Mouse (Mus musculus): ENCODE measurements around the gene Nfkb1. TPM values are rescaled to one million over a fixed set of nuclear protein-coding genes. Genes with fewer than 3 reads are reported as not detected.
A peak's percentile ranks its signal among the peaks of the same experiment; 100 is the strongest.

Nfkb1 gene
- polyA plus RNA-seq, 1 experiment from 2014 or later: 16.0 TPM

DNA sequence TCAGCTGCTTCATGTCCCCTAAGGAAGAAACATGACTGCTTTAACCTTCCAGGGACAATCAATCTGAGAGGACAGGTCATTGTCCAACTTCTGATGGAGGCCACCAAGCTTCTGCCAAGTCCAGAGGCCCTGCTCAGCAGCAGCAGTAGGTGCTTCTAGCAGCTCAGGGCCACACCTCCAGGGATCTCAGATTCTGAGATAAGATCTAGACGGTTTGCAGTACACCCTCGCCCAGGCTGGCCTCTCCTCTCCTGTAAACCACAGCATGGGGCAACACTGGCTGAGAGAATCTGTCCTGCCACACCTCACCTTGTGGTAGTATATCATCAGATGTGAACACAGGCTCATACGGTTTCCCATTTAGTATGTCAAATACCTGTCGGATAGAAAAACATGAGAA is 100.9 kb downstream of the Nfkb1 start:
- 63% methylated on average over 4 of the region's 4 CpGs for WGBS
- H3K27me3 ChIP-seq: no peaks in the 10 kb centered on the region
- H3K36me3 ChIP-seq: peaks cover 79% of the 10 kb centered on the region
- H3K27ac ChIP-seq: no peak overlapping the region
- ATAC-seq (ENCODE audit: low FRiP score, low read depth): no peak
- H3K4me3 ChIP-seq: no peak overlapping the region
- H3K9me3 ChIP-seq: no peaks in the 10 kb centered on the region
- no peak overlapping the region for H3K9ac ChIP-seq
- no peak overlapping the region for H3K4me2 ChIP-seq (replicated peaks)
- peaks cover 15% of the 10 kb centered on the region; the same call in 1 of the 2 replicates for H3K4me1 ChIP-seq

DNA sequence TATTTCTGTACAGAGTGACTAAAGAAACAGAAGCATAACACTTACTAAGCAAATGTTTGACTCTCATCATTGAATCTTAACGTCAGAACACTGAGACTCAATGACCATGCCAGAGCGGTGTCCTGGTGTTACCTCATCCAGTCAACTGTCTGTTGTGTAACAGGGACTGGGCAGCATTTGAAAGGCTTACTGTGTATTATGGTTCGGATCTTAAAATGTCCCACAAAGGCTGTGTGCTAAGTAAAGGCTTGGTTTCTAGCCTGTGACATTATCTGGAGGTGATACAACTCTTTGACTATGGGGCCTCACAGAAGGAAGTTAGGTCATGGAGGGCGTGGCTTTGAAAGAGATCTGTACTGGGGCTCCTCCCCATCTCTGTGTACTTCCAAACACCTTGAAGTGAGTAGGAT is 104.9 kb downstream of the Nfkb1 start:
- H3K27ac ChIP-seq: no peak overlapping the region
- ATAC-seq (ENCODE audit: low FRiP score, low read depth): no peak
- H3K27me3 ChIP-seq: no peaks in the 10 kb centered on the region
- peaks cover 14% of the 10 kb centered on the region for H3K4me1 ChIP-seq
- no peak overlapping the region for H3K4me2 ChIP-seq (replicated peaks)
- H3K9me3 ChIP-seq: no peaks in the 10 kb centered on the region
- H3K4me3 ChIP-seq: no peak overlapping the region
- 86% methylated on average over 4 of the region's 4 CpGs for WGBS
- no peak overlapping the region for H3K9ac ChIP-seq
- peaks cover 70% of the 10 kb centered on the region for H3K36me3 ChIP-seq

DNA sequence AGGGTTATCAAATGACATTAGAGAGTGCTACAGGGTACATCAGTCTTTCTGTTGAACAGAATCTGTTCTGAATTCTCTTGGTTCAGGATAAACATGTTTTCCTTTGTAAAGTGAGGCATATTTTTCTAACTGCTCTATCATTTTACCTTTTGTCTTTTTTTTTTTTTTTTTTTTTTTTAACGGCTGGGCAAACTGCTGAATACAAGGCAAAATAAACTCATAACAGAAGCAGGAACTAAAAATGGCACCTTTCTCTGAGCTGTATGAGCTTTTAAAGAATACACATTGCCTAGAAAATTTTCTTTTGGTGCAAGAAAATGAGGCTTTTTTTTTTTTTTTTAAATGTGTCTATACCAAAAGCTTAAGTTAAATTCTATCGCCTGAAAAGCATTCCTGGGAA is 105.3 kb downstream of the Nfkb1 start:
- no peak for ATAC-seq (ENCODE audit: low FRiP score, low read depth)

DNA sequence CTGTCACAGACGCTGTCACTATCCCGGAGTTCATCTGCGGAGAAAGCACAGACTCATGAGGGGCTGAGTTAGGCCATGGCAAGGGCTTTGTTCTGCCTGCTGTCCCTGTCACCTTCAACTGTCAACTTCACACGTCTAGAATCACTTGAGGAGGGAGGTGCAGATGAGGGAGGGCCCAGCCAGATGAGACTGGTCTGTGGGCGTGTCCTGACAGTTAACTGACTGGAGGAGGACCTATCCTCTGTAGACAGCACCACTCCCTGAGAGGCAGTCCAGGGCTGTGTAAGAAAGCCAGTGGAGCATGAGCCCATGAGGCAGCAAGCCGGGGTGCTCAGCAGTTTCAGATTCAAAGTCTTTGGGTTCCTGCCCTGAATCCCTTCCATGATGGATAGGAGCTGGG is 105.9 kb downstream of the Nfkb1 start:
- no peaks in the 10 kb centered on the region for H3K27me3 ChIP-seq
- no peak for ATAC-seq (ENCODE audit: low FRiP score, low read depth)
- H3K4me1 ChIP-seq: peaks cover 17% of the 10 kb centered on the region
- H3K9me3 ChIP-seq: no peaks in the 10 kb centered on the region
- 48% methylated on average over 6 of the region's 6 CpGs for WGBS
- no peak overlapping the region for H3K4me2 ChIP-seq (replicated peaks)
- H3K4me3 ChIP-seq: no peak overlapping the region
- H3K27ac ChIP-seq: no peak overlapping the region
- no peak overlapping the region for H3K9ac ChIP-seq
- peaks cover 62% of the 10 kb centered on the region for H3K36me3 ChIP-seq

More for the DNA sequence above, 105.3 kb downstream of the Nfkb1 start:
- Histone ChIP-seq H3K9me3 (no peaks in the 10 kb centered on the region), H3K36me3 (peaks cover 66% of the 10 kb centered on the region), H3K4me3 (no peak overlapping the region), H3K27me3 (no peaks in the 10 kb centered on the region), H3K9ac (no peak overlapping the region), H3K27ac (no peak overlapping the region), H3K4me1 (peaks cover 14% of the 10 kb centered on the region), H3K4me2 (replicated peaks) (no peak overlapping the region)
- 90% methylated on average over 2 of the region's 2 CpGs for WGBS

DNA sequence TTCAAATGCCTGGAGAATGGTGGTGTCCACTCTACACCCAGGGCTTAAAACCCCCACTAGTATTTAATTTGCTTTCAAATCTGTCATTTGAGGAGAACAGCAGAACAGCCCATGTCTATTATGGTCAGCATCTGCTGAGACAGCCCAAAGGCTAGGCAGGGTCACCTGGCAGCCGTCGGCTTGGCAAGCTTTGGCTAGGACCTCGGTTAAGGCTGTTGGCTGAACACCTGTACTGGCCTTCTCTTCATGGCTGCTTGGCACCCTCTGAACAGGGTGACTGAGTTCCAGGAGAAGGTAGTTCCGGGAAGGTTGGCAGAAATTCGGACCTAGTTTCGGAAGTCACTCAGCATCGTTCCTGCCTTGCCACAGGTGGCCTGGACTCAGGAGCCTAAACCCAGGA is 109.1 kb downstream of the Nfkb1 start:
- Histone ChIP-seq H3K4me1 (peaks cover 36% of the 10 kb centered on the region), H3K27me3 (no peaks in the 10 kb centered on the region), H3K9ac (no peak overlapping the region), H3K9me3 (no peaks in the 10 kb centered on the region), H3K4me3 (no peak overlapping the region), H3K36me3 (peaks cover 33% of the 10 kb centered on the region), H3K27ac (0 out of 2 replicates have a peak overlapping the region, but pooled peaks have one; percentile 6), H3K4me2 (replicated peaks) (no peak overlapping the region)
- 88% methylated on average over 7 of the region's 7 CpGs for WGBS
- ATAC-seq (ENCODE audit: low FRiP score, low read depth): no peak

DNA sequence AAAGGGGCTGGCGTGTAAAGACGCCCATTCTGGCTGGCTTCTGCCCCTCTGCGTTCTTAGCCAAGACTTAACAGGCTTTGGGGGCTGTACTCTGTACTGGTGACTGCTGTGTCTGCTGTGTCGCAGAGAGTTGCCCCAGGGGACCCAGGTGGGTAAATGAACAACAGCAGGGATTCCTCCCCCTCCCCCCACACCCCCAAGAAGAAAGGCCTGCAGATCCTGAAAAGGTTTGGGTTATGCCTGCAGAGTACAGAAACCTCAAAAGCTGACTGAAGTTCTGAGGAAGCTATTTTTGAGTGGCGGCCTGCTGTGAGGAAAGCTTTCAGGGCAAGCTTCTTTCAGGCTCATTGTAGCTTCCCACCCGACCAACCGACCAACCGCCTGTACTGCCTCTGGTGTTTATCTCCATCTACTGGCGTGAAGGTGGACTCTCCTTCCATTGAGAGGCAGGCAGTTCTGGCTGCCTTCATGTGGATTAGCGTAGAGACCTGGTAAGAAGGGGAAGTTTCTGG is 109.7 kb downstream of the Nfkb1 start:
- Histone ChIP-seq H3K9me3 (no peaks in the 10 kb centered on the region), H3K9ac (no peak overlapping the region), H3K27me3 (no peaks in the 10 kb centered on the region), H3K4me2 (replicated peaks) (no peak overlapping the region; the same call in 1 of the 2 replicates), H3K36me3 (peaks cover 27% of the 10 kb centered on the region), H3K4me1 (peaks cover 36% of the 10 kb centered on the region), H3K4me3 (no peak overlapping the region), H3K27ac (0 out of 2 replicates have a peak overlapping the region, but pooled peaks have one; percentile 6)
- peak; percentile 52; the same call in 1 of the 2 replicates for ATAC-seq (ENCODE audit: low FRiP score, low read depth)
- 21% methylated on average over 10 of the region's 10 CpGs for WGBS

DNA sequence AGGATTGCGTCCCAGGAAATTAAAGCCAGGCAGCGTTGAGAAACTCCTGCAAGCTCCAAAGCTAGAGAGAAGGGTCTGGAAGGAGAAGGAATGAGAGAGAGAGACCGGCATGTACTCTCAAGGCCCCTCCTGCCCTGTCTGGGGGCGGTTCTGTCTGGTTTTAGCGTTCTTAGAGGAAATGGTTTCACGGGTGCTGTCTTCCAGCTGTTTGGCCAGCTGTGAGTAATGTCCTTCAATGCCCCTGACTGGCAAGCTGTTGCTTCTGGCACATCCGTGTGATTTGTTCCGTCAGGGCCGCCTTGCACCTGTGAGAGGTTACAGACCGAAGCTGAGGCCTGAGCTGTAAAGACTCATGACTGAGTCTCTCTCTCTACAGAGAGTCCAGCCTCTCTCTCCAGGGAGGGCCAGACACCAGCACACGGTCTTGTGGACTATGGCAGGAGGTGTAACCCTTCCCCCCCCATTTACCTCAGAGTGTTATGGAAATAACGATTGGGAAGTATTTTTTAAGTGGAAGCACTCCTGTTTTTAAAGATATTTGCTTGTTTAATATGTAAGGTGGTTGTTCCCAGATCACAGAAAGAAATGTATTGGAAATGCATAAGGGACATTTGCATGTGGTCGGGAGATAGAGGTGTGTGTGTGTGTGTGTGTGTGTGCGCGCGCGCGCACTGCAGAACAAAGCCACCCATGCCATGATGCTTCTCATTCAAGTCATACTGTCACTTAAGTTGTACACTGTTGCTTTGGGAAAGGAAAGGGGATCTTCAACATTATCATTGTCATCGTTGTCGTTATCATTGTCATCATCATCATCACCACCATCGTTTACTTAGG is 110.7 kb downstream of the Nfkb1 start:
- ATAC-seq (ENCODE audit: low FRiP score, low read depth): peak; percentile 54
- Histone ChIP-seq H3K4me1 (peaks cover 36% of the 10 kb centered on the region), H3K27me3 (no peaks in the 10 kb centered on the region), H3K27ac (peak overlapping the region; percentile 44; the same call in 1 of the 2 replicates), H3K4me3 (no peak overlapping the region), H3K9ac (no peak overlapping the region), H3K9me3 (no peaks in the 10 kb centered on the region), H3K36me3 (peaks cover 21% of the 10 kb centered on the region), H3K4me2 (replicated peaks) (no peak overlapping the region)
- 60% methylated on average over 21 of the region's 21 CpGs for WGBS

DNA sequence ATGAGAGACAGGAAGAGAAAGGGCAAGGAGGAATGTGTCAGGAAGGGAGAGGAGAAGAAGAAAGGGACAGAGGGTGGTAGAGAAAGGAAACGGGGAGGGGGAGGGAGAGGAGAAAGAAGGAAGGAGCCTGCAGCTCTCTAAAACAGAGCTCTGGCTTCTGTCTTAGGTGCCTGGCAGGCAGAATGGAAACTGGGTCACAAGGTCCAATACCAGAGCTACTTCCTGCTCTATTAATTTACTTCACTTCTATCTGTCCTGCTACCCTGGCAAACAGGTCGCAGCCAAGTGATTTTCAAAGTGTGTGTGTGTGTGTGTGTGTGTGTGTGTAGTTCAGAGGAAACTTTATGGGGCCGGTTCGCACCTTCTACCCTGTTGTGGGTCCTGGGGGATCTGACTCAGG is 112.2 kb downstream of the Nfkb1 start:
- H3K4me1 ChIP-seq: peaks cover 36% of the 10 kb centered on the region
- H3K36me3 ChIP-seq: peaks cover 9% of the 10 kb centered on the region
- no peak overlapping the region for H3K27ac ChIP-seq
- no peak for ATAC-seq (ENCODE audit: low FRiP score, low read depth)
- H3K9me3 ChIP-seq: no peaks in the 10 kb centered on the region
- H3K4me2 ChIP-seq (replicated peaks): no peak overlapping the region
- 44% methylated on average over 4 of the region's 4 CpGs for WGBS
- no peak overlapping the region for H3K4me3 ChIP-seq
- no peak overlapping the region; the same call in 1 of the 2 replicates for H3K9ac ChIP-seq
- H3K27me3 ChIP-seq: no peaks in the 10 kb centered on the region

DNA sequence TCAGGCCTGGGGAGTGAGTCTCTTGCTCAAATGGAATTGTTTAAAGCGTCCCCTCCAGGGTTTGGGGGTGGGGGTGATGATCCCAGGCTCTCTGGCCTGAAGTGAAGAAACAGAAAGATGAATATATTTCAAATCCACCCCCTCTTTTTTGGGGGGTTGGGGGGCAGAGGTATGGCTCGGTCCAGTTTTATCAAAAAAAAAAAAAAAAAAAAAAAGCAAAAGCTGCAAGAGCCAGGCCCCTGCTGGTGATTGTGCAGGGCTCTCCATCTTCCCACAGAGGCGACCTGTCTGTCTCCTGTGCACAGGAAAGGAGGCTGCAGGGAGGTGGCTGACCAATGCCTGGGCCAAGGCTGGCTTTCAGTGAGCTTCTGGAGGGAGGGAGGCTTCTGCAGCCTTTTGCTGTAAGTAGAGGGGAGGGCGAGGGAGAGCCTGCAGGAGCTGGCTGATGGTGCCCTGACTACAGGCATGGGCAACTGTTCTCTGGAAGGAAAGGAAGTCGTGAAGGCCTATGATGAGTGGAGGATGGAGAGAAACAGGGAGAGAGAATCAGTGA is 112.7 kb downstream of the Nfkb1 start:
- no peak for ATAC-seq (ENCODE audit: low FRiP score, low read depth)
- 37% methylated on average over 5 of the region's 5 CpGs for WGBS
- H3K9ac ChIP-seq: no peak overlapping the region; the same call in 1 of the 2 replicates
- peaks cover 4% of the 10 kb centered on the region; the same call in 1 of the 2 replicates for H3K36me3 ChIP-seq
- no peaks in the 10 kb centered on the region for H3K9me3 ChIP-seq
- H3K4me3 ChIP-seq: no peak overlapping the region
- no peaks in the 10 kb centered on the region for H3K27me3 ChIP-seq
- H3K27ac ChIP-seq: no peak overlapping the region
- no peak overlapping the region for H3K4me2 ChIP-seq (replicated peaks)
- peaks cover 36% of the 10 kb centered on the region for H3K4me1 ChIP-seq

DNA sequence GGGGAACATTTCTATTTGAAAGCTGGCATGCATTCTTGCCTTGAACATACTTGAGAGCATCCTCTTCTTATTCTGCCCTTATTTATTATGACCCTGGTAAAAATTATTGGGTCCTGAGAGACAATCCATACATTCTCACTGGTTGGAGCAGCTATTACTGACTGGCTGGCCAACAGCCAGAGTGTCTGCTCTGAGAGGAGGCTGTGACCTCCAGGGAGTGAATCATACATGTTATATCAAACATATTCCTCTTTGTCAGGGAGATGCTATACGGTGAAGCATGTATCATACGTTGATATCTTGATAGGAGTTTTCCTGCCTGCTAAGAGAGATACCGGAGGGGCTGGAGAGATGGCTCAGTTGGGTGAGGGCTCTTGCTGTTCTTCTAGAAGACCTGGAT is 116.2 kb downstream of the Nfkb1 start:
- Histone ChIP-seq H3K27me3 (no peaks in the 10 kb centered on the region), H3K4me3 (no peak overlapping the region), H3K9ac (no peak overlapping the region), H3K27ac (no peak overlapping the region), H3K9me3 (no peaks in the 10 kb centered on the region), H3K4me2 (replicated peaks) (no peak overlapping the region), H3K4me1 (peaks cover 15% of the 10 kb centered on the region), H3K36me3 (no peaks in the 10 kb centered on the region)
- ATAC-seq (ENCODE audit: low FRiP score, low read depth): no peak
- whole genome bisulfite sequencing: 91% methylated on average over 3 of the region's 3 CpGs

DNA sequence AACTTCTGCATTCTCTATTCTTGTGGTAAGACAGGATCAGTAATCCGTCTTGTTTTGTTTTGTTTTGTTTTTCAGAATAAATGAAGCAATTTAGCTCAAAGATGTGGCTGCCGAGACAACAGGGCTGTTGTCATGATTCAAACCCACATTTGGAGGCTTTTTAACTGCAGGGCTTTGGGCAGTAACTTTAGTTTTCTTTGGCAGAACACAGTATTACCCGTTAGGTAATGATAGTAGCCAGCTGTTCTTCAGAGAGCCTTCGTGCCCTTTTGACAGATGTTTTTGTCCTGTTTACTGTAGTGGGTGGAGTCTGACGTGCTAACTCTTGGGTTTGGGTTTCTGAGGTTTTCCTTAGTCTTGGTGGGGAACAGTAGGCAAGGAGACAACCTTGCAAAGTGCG is 118.3 kb downstream of the Nfkb1 start:
- ATAC-seq (ENCODE audit: low FRiP score, low read depth): no peak
- Histone ChIP-seq H3K9ac (no peak overlapping the region), H3K27me3 (no peaks in the 10 kb centered on the region), H3K4me1 (no peaks in the 10 kb centered on the region; the same call in 1 of the 2 replicates), H3K9me3 (no peaks in the 10 kb centered on the region), H3K27ac (no peak overlapping the region), H3K4me3 (no peak overlapping the region), H3K4me2 (replicated peaks) (no peak overlapping the region), H3K36me3 (no peaks in the 10 kb centered on the region)
- 51% methylated on average over 6 of the region's 6 CpGs for WGBS

DNA sequence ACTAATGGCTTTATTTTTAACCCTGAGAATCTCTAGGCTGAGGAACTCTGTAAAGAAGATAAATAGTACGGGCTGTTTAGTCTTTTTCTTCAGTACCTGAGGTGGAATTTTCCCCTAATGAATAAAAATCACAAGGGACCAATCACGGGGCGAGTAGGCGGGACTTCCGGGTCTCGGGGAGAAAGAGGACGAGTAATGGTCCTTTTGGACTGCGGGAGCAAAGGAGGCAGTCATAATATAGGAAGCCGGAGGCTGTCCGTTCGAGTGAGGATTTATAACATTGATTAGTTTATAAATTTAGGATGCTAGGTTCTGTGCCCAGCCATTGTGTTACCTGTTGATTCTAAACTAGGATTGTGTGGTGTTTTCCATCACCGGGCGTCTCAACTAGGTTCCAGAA is 119.8 kb downstream of the Nfkb1 start:
- H3K9ac ChIP-seq: no peak overlapping the region
- no peaks in the 10 kb centered on the region for H3K9me3 ChIP-seq
- no peaks in the 10 kb centered on the region; the same call in 1 of the 2 replicates for H3K4me1 ChIP-seq
- 64% methylated on average over 13 of the region's 13 CpGs for WGBS
- no peak for ATAC-seq (ENCODE audit: low FRiP score, low read depth)
- no peaks in the 10 kb centered on the region for H3K27me3 ChIP-seq
- H3K27ac ChIP-seq: no peak overlapping the region
- H3K4me2 ChIP-seq (replicated peaks): peak overlapping the region; percentile 22; the same call in 1 of the 2 replicates
- no peaks in the 10 kb centered on the region for H3K36me3 ChIP-seq
- 0 out of 2 replicates have a peak overlapping the region, but pooled peaks have one; percentile 0 for H3K4me3 ChIP-seq
